Mouse (Mus musculus) limb, embryonic 12.5 days (tissue): ENCODE results near the gene Plod2. TPM values are rescaled to one million over a fixed set of nuclear protein-coding genes. Genes with fewer than 3 reads are reported as not detected.

Experiments used
- ATAC-seq: fragments of 200-750 bp; cut with Nextera tagmentation; 2 replicates; pipeline ENCODE4 v1.8.0; 2017; ENCODE audit warnings: low read depth, moderate TSS enrichment; ENCODE audit not compliant: insufficient number of reproducible peaks, insufficient read depth, low FRiP score, low TSS enrichment
- H3K27ac ChIP-seq: fragments of 300-500 bp; sonication (generic); 2 replicates; pipeline ENCODE4 v1.5.1; 2016; ENCODE audit warnings: mild to moderate bottlenecking, moderate library complexity
- H3K27me3 ChIP-seq: fragments of 300-500 bp; sonication (generic); 2 replicates; pipeline ENCODE4 v1.6.1; 2016; ENCODE audit warnings: mild to moderate bottlenecking, moderate library complexity
- H3K36me3 ChIP-seq: fragments of 300-500 bp; sonication (generic); 2 replicates; pipeline ENCODE4 v1.6.1; 2016; ENCODE audit warnings: mild to moderate bottlenecking, moderate library complexity
- H3K4me1 ChIP-seq: fragments of 300-500 bp; sonication (generic); replicated peaks from 2 replicates; pipeline ENCODE4 v1.6.1; 2016
- H3K4me2 ChIP-seq: fragments of 300-500 bp; sonication (generic); 2 replicates; pipeline ENCODE4 v1.6.1; 2016; ENCODE audit warnings: mild to moderate bottlenecking, moderate library complexity
- H3K4me3 ChIP-seq: fragments of 300-500 bp; sonication (generic); replicated peaks from 2 replicates; pipeline ENCODE4 v1.5.1; 2016; ENCODE audit warnings: mild to moderate bottlenecking
- H3K9ac ChIP-seq: fragments of 300-500 bp; sonication (generic); replicated peaks from 2 replicates; pipeline ENCODE4 v1.6.1; 2016; ENCODE audit warnings: mild to moderate bottlenecking, moderate library complexity
- H3K9me3 ChIP-seq: fragments of 300-500 bp; sonication (generic); 2 replicates; pipeline ENCODE4 v1.6.1; 2016; ENCODE audit warnings: mild to moderate bottlenecking, moderate library complexity
- WGBS: fragments of 180-500 bp; shearing (Covaris S2); methylation state at CpG from one replicate; pipeline ENCODE4 v1.1.7; 2016; 5-methylcytosine and 5-hydroxymethylcytosine counted together
- polyA plus RNA-seq: library from polyadenylated mRNA; unstranded; fragments of >200 nt; fragmentation: Nextera tagmentation; extraction: Ambion mirVana; gene quantifications from 2 replicates; pipeline ENCODE4 v1.2.1, GENCODE M21; 2016

Gene Plod2
- polyA plus RNA-seq: 51.5 and 52.2 TPM in 2 replicates

GRCm38 (mm10) chr9:92541977-92542561 is at the start of gene Plod2:
Plod2 (plus strand) TSS chr9:92542223.
- WGBS: under 1% methylated on average over 65 of the region's 67 CpGs

GRCm38 (mm10) chr9:92499710-92500410 is 42.2 kb upstream of the Plod2 start:
- WGBS: 50% methylated on average over 12 of the region's 12 CpGs
- Histone ChIP-seq H3K27me3 (no peaks in the 10 kb centered on the region), H3K27ac (no peak overlapping the region), H3K4me2 (no peak overlapping the region), H3K9ac (no peak overlapping the region), H3K9me3 (no peaks in the 10 kb centered on the region), H3K4me3 (no peak overlapping the region), H3K36me3 (no peaks in the 10 kb centered on the region), H3K4me1 (no peaks in the 10 kb centered on the region)
- ATAC-seq: no peak

More at GRCm38 (mm10) chr9:92541977-92542561, at the start of gene Plod2:
- Histone ChIP-seq H3K4me3 (peak within 1 kb of the TSS; percentile 79), H3K27me3 (no peaks in the 10 kb centered on the region), H3K4me2 (peak within 1 kb of the TSS; percentile 63), H3K9me3 (no peaks in the 10 kb centered on the region), H3K27ac (peak within 1 kb of the TSS; percentile 95), H3K9ac (peak within 1 kb of the TSS; percentile 89), H3K36me3 (no peaks in the 10 kb centered on the region), H3K4me1 (peaks cover 49% of the 10 kb centered on the region)
- peak; percentile 94 for ATAC-seq

GRCm38 (mm10) chr9:92504256-92504655 is 37.8 kb upstream of the Plod2 start:
- Histone ChIP-seq H3K36me3 (no peaks in the 10 kb centered on the region), H3K4me2 (no peak overlapping the region), H3K9ac (no peak overlapping the region), H3K4me1 (no peaks in the 10 kb centered on the region), H3K27me3 (no peaks in the 10 kb centered on the region), H3K4me3 (no peak overlapping the region), H3K9me3 (no peaks in the 10 kb centered on the region), H3K27ac (no peak overlapping the region)
- 61% methylated on average over 3 of the region's 3 CpGs for WGBS
- no peak for ATAC-seq

- Histone ChIP-seq H3K4me2 (no peak overlapping the region), H3K27me3 (no peaks in the 10 kb centered on the region), H3K27ac (no peak overlapping the region), H3K9me3 (no peaks in the 10 kb centered on the region), H3K9ac (no peak overlapping the region), H3K4me1 (no peaks in the 10 kb centered on the region), H3K36me3 (no peaks in the 10 kb centered on the region), H3K4me3 (no peak overlapping the region)
- 64% methylated on average over 1 of the region's 1 CpGs for WGBS
- ATAC-seq: no peak
Measured at GRCm38 (mm10) chr9:92504889-92505288, 37.1 kb upstream of the Plod2 start.

GRCm38 (mm10) chr9:92511696-92512095 is 30.3 kb upstream of the Plod2 start:
- Histone ChIP-seq H3K36me3 (no peaks in the 10 kb centered on the region), H3K9ac (no peak overlapping the region), H3K4me1 (0 out of 2 replicates have a peak, but pooled peaks cover 2% of the 10 kb centered on the region), H3K27me3 (no peaks in the 10 kb centered on the region), H3K4me2 (no peak overlapping the region), H3K4me3 (no peak overlapping the region), H3K9me3 (peaks cover 9% of the 10 kb centered on the region), H3K27ac (no peak overlapping the region)
- ATAC-seq: no peak

GRCm38 (mm10) chr9:92517036-92517435 is 25.0 kb upstream of the Plod2 start:
- no peak overlapping the region for H3K27ac ChIP-seq
- no peak for ATAC-seq
- no peak overlapping the region for H3K4me3 ChIP-seq
- WGBS: 92% methylated on average over 12 of the region's 12 CpGs
- H3K4me2 ChIP-seq: no peak overlapping the region
- H3K4me1 ChIP-seq: no peaks in the 10 kb centered on the region
- peaks cover 25% of the 10 kb centered on the region for H3K9me3 ChIP-seq
- 0 out of 2 replicates have a peak, but pooled peaks cover 2% of the 10 kb centered on the region for H3K36me3 ChIP-seq
- no peaks in the 10 kb centered on the region for H3K27me3 ChIP-seq
- H3K9ac ChIP-seq: no peak overlapping the region

GRCm38 (mm10) chr9:92520751-92521150 is 21.3 kb upstream of the Plod2 start:
- Histone ChIP-seq H3K27ac (no peak overlapping the region), H3K4me2 (no peak overlapping the region), H3K27me3 (no peaks in the 10 kb centered on the region), H3K9me3 (peaks cover 16% of the 10 kb centered on the region), H3K4me1 (no peaks in the 10 kb centered on the region), H3K36me3 (0 out of 2 replicates have a peak, but pooled peaks cover 2% of the 10 kb centered on the region), H3K9ac (no peak overlapping the region), H3K4me3 (no peak overlapping the region)
- no peak for ATAC-seq
- 90% methylated on average over 10 of the region's 10 CpGs for WGBS

GRCm38 (mm10) chr9:92524506-92524905 is 17.5 kb upstream of the Plod2 start:
- WGBS: 76% methylated on average over 4 of the region's 4 CpGs
- ATAC-seq: no peak
- Histone ChIP-seq H3K4me2 (no peak overlapping the region), H3K27me3 (no peaks in the 10 kb centered on the region), H3K36me3 (no peaks in the 10 kb centered on the region), H3K9me3 (peaks cover 5% of the 10 kb centered on the region), H3K9ac (no peak overlapping the region), H3K27ac (no peak overlapping the region), H3K4me3 (no peak overlapping the region), H3K4me1 (no peaks in the 10 kb centered on the region)

- H3K4me1 ChIP-seq: 0 out of 2 replicates have a peak, but pooled peaks cover 3% of the 10 kb centered on the region
- H3K9me3 ChIP-seq: no peaks in the 10 kb centered on the region
- no peak overlapping the region for H3K4me3 ChIP-seq
- 55% methylated on average over 3 of the region's 3 CpGs for WGBS
- H3K9ac ChIP-seq: no peak overlapping the region
- H3K27me3 ChIP-seq: no peaks in the 10 kb centered on the region
- H3K27ac ChIP-seq: no peak overlapping the region
- ATAC-seq: no peak
- no peak overlapping the region for H3K4me2 ChIP-seq
- H3K36me3 ChIP-seq: no peaks in the 10 kb centered on the region
Measured at GRCm38 (mm10) chr9:92530055-92530454, 12.0 kb upstream of the Plod2 start.

- H3K9ac ChIP-seq: no peak overlapping the region
- no peaks in the 10 kb centered on the region for H3K9me3 ChIP-seq
- no peak overlapping the region for H3K4me2 ChIP-seq
- H3K4me1 ChIP-seq: peaks cover 13% of the 10 kb centered on the region
- no peak overlapping the region for H3K4me3 ChIP-seq
- ATAC-seq: no peak
- no peak overlapping the region for H3K27ac ChIP-seq
- H3K27me3 ChIP-seq: no peaks in the 10 kb centered on the region
- H3K36me3 ChIP-seq: no peaks in the 10 kb centered on the region
- WGBS: 81% methylated on average over 6 of the region's 6 CpGs
Measured at GRCm38 (mm10) chr9:92537735-92538134, 4.3 kb upstream of the Plod2 start.

- Histone ChIP-seq H3K27me3 (no peaks in the 10 kb centered on the region), H3K4me2 (no peak overlapping the region), H3K9ac (no peak overlapping the region), H3K4me3 (no peak overlapping the region), H3K9me3 (no peaks in the 10 kb centered on the region), H3K4me1 (peaks cover 13% of the 10 kb centered on the region), H3K36me3 (no peaks in the 10 kb centered on the region), H3K27ac (no peak overlapping the region)
- 83% methylated on average over 6 of the region's 6 CpGs for WGBS
- ATAC-seq: no peak
Measured at GRCm38 (mm10) chr9:92538216-92538615, 3.8 kb upstream of the Plod2 start.
